Mouse (Mus musculus) left cerebral cortex, postnatal 36 days (tissue): Measurements from ENCODE around the gene St3gal6. TPM values are rescaled to one million over a fixed set of nuclear protein-coding genes. Genes with fewer than 3 reads are reported as not detected.

Source experiments
- DNase-seq, 2 experiments: peaks; one replicate each; pipeline ENCODE4 v3.0.0; 2021 to 2022; ENCODE audit warnings: low spot score in 2 of 2, mixed read lengths in 1 of 2
- intact Hi-C: fragments of 180-260 bp; cut with DNase I; formaldehyde crosslinking; loops from one replicate; pipeline ENCODE4 v1.15.1; 2025
- total RNA-seq, 2 experiments: library from RNA; stranded (reverse); gene quantifications; 2 replicates each; pipeline ENCODE4 v1.2.3; 2021

St3gal6 gene
- total RNA-seq = 10 to 100 TPM; 20.2 to 22.9 TPM

DNA sequence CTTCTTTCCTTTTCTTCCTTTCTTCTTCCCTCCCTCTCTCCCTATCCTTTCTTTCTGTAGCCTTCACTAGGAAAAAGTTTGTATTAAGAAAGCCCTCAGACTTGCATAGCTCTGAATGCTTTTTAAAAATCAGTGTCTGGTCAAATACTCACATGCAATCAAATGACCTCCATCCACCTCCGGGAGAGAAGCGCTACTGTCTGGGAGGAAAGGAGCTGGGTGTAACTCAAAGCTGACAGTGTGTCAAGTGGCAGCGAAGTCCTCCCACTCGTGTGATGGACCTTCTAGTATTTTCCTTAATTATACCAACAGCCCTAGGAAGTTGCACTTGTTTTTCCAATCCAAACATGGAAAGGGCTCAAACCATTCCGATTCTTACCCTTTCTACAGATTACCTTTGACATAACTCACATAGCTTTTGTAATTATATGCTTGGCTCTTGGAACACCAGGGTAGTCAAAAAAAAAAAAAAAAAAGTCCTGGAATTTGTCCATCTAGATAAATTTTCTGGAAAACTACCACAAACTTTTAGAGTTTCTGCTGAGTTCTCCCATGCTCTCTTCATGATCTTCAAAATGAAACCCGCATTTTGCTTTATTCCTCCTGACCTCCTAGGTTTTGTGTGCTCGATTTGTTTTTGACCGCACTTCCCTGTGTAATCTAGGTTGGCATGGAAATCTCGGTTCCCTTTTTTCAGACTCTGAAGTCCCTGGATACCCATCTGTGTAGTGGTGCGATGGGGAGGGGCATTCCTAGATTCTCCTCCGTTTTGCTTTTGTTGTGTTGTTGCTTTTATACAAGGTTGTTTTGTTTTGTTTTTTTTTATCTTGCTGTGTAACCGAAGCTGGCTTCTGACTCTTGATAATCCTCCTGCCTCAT, at the start of gene St3gal6:
St3gal6 (minus strand) TSS at position 272 of the 879 bp plus-strand sequence.
- DNase-seq = no peak
- intact Hi-C loops = no loop called here

- intact Hi-C loops = no loop called here
- DNase-seq = no peak
Measured at GRCm38 (mm10) chr16:58570694-58571264, 46.7 kb upstream of the St3gal6 start.

DNA sequence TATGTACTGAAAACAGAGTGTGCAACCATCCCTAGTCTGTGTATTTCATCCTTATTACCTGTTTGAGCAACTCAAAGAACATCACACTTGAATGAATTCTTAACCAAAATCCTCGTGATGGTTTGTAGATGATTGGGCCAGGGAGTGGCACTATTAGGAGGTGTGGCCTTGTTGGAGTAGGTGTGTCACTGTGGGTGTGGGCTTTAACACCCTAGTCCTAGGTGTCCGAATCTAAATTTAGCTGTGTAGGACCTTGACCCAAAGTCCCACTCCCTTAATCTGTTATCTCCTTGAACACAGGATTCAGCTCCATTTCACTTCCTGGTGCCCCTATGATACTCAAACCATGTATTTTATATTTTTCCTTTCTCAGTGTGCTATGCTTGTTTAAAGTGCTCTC, 37.2 kb upstream of the St3gal6 start:
- DNase-seq = no peak
- intact Hi-C loops = no loop called here

- intact Hi-C loops = no loop called here
- no peak for DNase-seq
Measured at GRCm38 (mm10) chr16:58556067-58556830, 32.2 kb upstream of the St3gal6 start.

DNA sequence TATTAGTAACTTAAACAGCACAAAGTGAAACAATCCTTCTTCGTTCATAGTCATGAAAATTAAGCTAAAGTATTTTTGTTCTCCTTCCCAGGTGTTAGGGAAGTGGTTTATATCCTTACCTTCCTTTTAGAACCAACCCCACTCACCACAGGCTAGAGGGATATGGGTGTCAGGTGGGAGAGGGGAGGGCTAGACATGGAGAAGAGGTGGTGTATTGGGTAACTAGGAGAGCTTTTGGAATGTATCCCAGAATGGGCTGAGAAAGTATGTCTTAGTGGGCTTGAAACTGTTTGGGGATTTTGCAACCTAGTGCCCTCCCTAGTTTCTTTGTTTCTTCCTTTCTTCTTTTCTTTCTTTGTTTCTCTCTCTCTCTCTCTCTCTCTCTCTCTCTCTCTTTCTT, 30.6 kb upstream of the St3gal6 start:
- intact Hi-C loops = no loop called here
- DNase-seq = no peak

DNA sequence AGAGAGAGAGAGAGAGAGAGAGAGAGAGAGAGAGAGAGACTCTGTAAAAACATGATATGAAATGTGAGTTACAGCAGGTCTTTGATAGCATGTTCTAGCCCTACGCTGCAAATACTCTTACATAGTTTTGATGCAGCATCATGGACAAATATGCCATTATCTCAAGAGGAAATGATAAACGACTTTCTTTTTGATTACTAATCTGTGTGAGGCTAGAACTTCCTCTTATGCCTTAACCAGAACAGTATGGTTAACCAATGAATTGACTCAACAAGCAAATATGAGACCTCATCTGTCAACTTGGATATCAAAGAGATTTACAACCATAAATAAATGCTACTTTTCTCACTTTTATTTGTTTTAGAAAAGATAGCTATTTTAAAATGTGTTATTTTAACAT, 24.0 kb upstream of the St3gal6 start:
- DNase-seq = no peak
- intact Hi-C loops = no loop called here

DNA sequence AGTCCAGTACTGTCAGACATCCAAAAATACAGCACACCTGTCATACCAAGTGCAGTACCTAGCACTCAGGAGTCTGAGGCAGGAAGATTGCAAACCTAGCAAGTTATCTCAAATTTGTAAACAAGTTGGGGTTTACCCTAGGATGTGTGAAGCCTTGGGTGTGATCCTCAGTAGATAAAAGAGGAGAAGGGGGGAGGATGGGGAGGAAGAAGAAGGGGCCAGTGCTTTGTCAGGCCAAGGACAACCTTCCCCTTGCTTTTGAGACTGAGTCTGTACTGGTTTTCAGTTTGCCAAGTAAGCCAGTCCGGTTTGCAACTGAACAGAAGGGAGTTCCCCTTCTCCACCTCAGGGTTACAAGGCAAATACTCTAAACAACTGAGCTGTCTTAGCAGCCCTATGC, 22.1 kb upstream of the St3gal6 start:
- intact Hi-C loops = no loop called here
- DNase-seq = no peak

DNA sequence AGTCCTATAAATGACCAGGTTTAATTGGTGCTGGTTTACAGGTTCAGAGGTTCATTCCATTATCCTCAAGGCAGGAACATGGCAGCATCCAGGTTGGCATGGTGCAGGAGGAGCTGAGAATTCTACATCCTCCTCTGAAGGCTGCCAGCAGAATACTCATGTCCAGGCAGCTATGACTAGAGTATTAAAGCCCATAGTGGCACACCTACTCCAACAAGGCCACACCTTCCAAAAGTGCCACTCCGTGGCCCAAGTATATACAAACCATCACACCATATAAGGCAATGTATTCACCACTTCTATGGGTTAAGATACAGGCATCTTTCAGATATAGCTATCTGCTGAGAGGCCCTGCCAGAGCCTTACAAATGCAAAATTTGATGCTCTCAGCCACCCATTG, 15.4 kb upstream of the St3gal6 start:
- DNase-seq = no peak
- intact Hi-C loops = no loop called here

GRCm38 (mm10) chr16:58539011-58539410, 15.0 kb upstream of the St3gal6 start:
- DNase-seq = no peak
- intact Hi-C loops = no loop called here

DNA sequence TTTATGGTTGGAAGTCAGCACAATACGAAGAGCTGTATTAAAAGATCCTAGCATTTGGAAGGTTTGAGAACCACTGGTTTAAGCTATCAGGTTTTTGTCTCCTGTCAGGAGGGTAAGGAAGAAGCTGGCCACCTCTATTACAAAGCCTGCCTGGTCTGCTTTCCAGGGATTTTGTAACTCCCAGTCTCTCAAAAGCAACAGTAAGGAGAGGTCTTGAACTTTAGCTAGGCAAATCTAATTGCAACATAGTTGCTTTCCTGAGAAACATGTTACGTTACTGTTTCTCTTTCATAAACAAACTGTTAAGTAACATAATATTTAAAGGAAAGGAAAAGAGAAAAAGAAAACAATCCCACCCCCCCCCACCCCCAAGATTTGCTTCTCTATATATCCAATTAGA, 12.0 kb upstream of the St3gal6 start:
- intact Hi-C loops = no loop called here
- no peak for DNase-seq

DNA sequence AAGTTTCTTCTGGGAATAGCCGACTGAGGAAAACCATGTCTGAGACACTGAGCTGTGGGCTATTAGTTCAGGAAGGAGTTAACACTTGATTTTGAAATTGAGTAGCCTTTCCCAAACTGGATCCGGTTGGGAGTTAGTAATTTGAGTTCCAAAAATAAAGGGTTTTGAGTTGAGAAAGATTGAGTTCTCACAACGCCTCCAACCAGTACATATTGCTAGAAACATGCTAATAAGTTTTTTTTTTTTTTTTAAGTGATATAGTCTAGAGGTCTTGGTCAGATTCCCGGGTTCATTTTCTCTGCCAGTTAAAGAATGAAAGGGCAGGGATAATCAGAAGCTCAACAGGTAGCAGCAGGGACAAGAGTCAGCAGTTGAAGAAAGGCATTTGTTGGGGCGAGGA, 11.2 kb upstream of the St3gal6 start:
- intact Hi-C loops = no loop called here
- no peak for DNase-seq

DNA sequence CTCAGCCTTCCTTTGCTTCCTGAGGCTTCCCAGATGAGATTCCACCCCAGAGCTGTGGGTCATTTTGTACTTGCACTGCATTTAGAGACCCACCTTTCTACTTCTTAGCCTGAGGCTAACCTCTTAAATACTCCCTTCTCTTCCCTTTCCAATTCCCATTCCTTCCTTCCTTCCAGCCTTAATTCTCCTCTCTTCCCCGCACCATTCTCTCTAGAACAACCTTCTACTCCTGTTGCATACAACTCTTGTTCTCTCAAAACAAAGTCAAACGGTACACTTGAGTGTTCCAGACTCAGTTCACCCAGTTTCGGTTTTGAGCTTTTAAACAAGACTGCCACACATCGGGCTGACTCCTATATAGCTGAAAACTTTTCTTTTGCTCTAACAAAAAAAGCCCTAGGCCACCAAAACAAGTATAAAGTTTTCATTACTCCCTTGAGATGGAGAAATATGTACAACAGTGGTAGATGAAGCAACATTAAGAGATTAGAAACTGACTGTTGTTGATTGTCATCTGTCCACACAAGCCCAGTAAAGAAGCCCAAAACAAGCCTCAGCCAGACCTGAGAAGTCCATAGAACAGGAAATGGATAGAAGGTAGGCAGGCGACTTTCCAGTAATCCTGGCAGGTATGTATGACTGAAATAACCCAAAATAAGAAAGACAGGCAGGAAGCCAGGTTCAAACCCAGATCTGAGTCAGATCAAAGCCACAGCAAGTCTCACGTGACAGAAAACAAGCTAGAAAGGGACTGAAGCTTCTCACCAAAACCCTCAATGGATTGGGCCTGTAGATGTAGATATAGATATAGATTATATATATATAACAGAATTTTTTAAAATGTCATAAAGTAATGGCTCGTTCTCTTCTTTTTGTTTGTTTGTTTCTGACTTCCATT, 10.5 kb upstream of the St3gal6 start:
- DNase-seq = no peak
- intact Hi-C loops = no loop called here

GRCm38 (mm10) chr16:58533742-58534141, 9.7 kb upstream of the St3gal6 start:
- no peak for DNase-seq
- intact Hi-C loops = no loop called here

GRCm38 (mm10) chr16:58533254-58533653, 9.2 kb upstream of the St3gal6 start:
- no peak for DNase-seq
- intact Hi-C loops = no loop called here

DNA sequence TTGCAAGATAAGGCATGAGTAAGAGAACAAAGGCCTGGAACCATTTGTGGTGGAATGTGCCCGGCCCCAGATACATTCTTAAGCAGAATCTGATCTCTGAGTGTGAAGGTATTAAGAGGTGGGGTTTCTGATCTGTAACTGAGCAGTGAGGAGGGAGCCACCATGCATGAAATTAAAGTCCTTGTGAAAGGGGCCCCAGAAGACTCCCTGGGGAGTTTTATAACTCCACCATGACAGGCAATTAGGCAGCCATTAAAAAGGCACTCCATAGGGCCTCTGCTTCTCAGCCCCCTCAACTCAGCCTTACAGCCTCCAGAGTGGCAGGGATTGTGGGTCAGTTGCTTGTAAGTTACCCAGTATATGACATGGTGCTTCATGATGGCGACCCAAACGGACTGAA, 8.5 kb upstream of the St3gal6 start:
- intact Hi-C loops = no loop called here
- DNase-seq = no peak

GRCm38 (mm10) chr16:58527817-58528216, 3.8 kb upstream of the St3gal6 start:
- DNase-seq = no peak
- intact Hi-C loops = no loop called here

DNA sequence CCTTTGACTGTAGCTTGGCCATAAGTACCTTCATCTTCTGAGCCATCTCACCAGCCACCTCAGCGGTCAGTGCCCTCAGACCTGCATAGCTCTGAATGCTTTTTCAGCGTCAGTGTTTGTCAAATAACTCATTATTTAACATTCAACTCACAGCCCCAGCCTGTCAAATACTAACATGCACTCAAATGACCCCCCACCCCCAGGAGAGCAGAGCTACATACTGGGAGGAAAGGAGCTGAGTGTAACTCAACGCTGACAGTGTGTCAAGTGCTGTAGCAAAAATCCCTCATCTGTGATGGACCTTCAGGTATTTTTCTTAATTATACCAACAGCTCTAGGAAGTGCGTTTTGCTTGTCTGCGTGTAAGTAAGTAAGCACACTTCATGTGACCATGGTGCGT, 2.7 kb upstream of the St3gal6 start:
- no peak for DNase-seq
- intact Hi-C loops = no loop called here

DNA sequence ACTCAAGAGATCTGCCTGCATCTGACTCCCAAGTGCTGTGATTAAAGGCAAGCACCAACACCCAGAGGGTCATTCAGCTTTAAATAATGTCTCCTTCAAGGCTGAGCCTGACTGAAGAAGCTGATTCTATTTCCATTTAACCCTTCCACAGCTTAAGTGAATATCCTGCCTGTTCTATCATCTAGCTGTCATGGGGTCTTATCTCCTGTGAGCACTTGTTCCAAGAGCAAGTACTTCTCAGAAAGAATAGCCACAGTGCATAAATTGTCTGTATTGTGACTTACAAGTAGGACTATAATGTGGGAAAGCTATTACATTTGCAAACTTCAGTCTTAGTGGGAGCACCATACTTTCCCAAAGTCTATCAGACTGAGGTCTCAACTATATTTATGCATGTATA, 1.8 kb upstream of the St3gal6 start:
- DNase-seq = no peak
- intact Hi-C loops = no loop called here

- DNase-seq = peak; percentile 64 to 67
- intact Hi-C loops = no loop called here
Measured at GRCm38 (mm10) chr16:58523044-58523859, 791 bp downstream of the St3gal6 start.
